Mouse (Mus musculus) liver, embryonic 14.5 days (tissue): ENCODE results near the gene Hao2.

Source experiments
- CTCF ChIP-seq: IDR thresholded peaks from 2 replicates; pipeline ENCODE4 v1.5.1; 2016; ENCODE audit warnings: antibody characterized with exemption, low read depth, control low read depth
- EP300 ChIP-seq: IDR thresholded peaks from 2 replicates; pipeline ENCODE4 v1.6.1; 2016; ENCODE audit warnings: antibody characterized with exemption, low read depth

- no peak for TF ChIP-seq CTCF
- no peak for TF ChIP-seq EP300
Measured at GRCm38 (mm10) chr3:98941066-98941551, 48.1 kb upstream of the Hao2 start.
